Mouse (Mus musculus) cortical plate, adult 2 months (tissue): ENCODE data around the gene Ldah. TPM values are rescaled to one million over a fixed set of nuclear protein-coding genes. Genes with fewer than 3 reads are reported as not detected.

Experiments
- H3K27ac ChIP-seq: fragments of 200-500 bp; 2 replicates; pipeline ENCODE4 v1.5.1; 2012; ENCODE audit warnings: low read length, control low read depth, inconsistent platforms; ENCODE audit not compliant: insufficient read depth
- H3K4me1 ChIP-seq: fragments of 200-500 bp; 2 replicates; pipeline ENCODE4 v1.6.1; 2011; ENCODE audit warnings: low read length; ENCODE audit not compliant: control insufficient read depth, insufficient read depth
- H3K4me3 ChIP-seq: fragments of 200-500 bp; 2 replicates; pipeline ENCODE4 v1.5.1; 2011; ENCODE audit warnings: mild to moderate bottlenecking, low read length, control low read depth; ENCODE audit not compliant: insufficient read depth
- CTCF ChIP-seq: fragments of 200-500 bp; IDR thresholded peaks from 2 replicates; pipeline ENCODE4 v1.5.1; 2011; ENCODE audit warnings: mild to moderate bottlenecking, control low read depth, low read length; ENCODE audit not compliant: insufficient read depth; ENCODE audit errors: extremely low read depth
- POLR2A ChIP-seq: fragments of 200-500 bp; IDR thresholded peaks from 2 replicates; pipeline ENCODE4 v1.6.1; 2011; ENCODE audit warnings: mild to moderate bottlenecking, low read length, control low read depth; ENCODE audit not compliant: insufficient read depth; ENCODE audit errors: extremely low read depth
- polyA plus RNA-seq: library from polyadenylated mRNA; depleted of rRNA; stranded (reverse); fragments of >200 nt; gene quantifications from 2 replicates; pipeline ENCODE4 v1.2.3, GENCODE M21; 2012

Gene Ldah
- polyA plus RNA-seq, 1 experiment = 54.7 TPM

GRCm38 (mm10) chr12:8306910-8307309, 99.0 kb downstream of the Ldah start:
- no peak for TF ChIP-seq CTCF
- TF ChIP-seq POLR2A = no peak
- no peak overlapping the region for H3K4me3 ChIP-seq
- no peaks in the 10 kb centered on the region for H3K4me1 ChIP-seq
- H3K27ac ChIP-seq = no peak overlapping the region

DNA sequence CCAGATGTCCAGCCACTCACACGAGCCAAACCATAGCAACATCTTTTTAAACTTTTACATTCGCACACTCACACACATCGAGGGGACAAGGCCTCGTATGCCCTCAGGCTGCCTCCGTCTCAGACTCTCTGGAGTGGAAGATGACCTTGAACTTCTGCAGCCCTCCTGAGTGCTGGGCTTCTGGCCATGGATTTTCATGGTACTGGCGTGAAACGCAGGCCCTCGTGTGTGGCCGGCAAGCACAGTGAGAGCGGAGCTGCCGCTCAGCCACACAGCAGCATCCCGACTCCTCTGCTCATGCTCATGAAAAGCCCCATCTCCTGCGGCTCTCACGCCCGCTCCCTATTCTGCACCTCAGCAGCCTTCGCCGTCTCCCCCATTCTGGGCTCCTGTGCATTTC, 103.1 kb downstream of the Ldah start:
- TF ChIP-seq CTCF (no peak), POLR2A (no peak)
- Histone ChIP-seq H3K4me3 (no peak overlapping the region), H3K27ac (no peak overlapping the region), H3K4me1 (peaks cover 6% of the 10 kb centered on the region)

DNA sequence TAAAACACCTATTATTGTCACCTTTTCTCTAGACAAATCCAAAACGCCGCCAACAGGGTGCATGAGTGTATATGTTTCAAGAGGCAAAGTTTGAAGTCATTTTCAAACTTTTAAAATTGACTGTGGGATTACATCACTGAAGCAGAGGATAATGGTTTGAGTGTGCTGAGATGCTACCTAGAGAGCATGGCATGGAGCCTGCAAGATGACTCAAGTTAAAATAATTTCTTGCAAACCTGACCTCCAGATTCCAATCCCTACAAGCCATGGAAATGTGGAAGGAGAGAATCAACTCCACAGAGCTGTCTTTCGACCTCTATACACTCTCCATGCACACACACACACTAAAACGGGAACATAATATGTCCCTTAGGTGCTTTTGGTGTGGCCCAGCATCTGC, 104.4 kb downstream of the Ldah start:
- Histone ChIP-seq H3K27ac (no peak overlapping the region), H3K4me3 (no peak overlapping the region), H3K4me1 (peaks cover 6% of the 10 kb centered on the region)
- TF ChIP-seq CTCF = no peak
- no peak for TF ChIP-seq POLR2A

DNA sequence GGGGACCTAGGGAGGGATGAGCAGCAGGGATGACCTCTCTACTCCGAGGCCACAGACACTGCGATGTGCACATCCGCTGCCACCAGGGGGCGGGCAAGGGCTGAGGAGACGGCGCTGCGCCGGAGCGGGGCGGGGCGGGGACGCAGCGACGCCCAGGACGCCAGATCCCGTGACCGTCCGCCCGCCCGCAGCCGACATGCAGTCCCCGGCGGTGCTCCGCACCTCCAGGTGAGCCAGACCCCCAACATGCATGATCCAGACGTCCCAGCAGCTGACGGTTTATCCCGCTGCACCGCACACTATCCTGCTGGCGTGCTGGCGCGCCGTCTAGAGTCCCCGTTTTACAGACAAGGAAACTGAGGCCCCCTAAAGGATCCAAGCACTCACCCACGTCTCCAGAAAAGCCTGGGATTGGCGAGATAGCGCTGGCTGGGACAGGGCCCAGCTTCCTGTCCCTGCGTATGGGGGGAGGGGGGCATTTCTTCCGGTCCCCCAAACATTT, 105.4 kb downstream of the Ldah start, which contains the start of gene Hs1bp3:
Gene Hs1bp3 (plus strand): TSS at position 163 of the 502 bp plus-strand sequence.
- Histone ChIP-seq H3K4me1 (peaks cover 6% of the 10 kb centered on the region), H3K27ac (peak within 1 kb of the TSS; percentile 79), H3K4me3 (peak within 1 kb of the TSS; percentile 95)
- TF ChIP-seq CTCF (peak; percentile 74), POLR2A (peak; percentile 60; the same call in 1 of the 2 replicates)

DNA sequence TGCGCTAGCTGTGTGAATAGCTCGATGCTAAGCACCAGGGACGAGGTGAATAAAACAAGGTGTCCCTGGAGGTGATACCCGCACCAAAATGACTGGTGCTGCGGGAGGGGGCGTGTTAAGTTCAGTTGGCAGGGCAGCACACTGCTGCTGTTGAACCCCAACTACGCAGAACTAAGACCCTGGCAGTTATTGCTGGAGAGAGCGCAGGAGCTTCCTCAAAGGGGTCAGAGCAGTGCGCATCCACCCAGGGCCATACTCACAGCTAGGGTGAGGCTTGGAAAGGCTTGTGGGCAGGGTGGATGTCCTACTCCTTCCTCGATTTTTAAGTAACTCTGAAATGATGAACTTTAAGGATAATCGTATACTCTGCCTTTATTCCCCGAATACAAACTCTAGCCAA, 105.9 kb downstream of the Ldah start:
- Histone ChIP-seq H3K27ac (no peak overlapping the region), H3K4me1 (peaks cover 6% of the 10 kb centered on the region)

DNA sequence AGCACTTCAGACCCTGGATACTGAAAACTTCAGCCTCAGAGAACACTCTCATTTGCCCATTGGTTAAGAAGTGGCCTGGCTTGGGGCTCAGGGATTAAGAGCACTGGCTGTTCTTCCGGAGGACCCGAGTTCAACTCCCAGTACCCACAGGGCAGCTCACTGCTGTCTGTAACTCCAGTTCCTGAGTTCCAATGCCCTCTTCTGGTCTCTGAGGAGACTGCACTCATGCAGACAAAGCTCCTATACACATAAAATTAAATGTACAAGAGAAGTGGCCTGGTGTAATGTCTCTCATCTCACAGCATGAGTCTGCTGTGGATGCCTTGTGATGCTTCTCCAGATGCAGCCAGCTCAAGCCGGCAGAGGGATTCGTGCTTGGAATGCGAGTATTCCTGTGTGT, 108.6 kb downstream of the Ldah start:
- H3K4me3 ChIP-seq = no peak overlapping the region
- 0 out of 2 replicates have a peak, but pooled peaks have one; percentile 3 for TF ChIP-seq CTCF
- TF ChIP-seq POLR2A = no peak
- H3K4me1 ChIP-seq = peaks cover 6% of the 10 kb centered on the region
- no peak overlapping the region for H3K27ac ChIP-seq

More for the DNA sequence above, 105.9 kb downstream of the Ldah start:
- peak overlapping the region; percentile 95 for H3K4me3 ChIP-seq
- TF ChIP-seq CTCF = no peak
- no peak for TF ChIP-seq POLR2A

GRCm38 (mm10) chr12:8320084-8320713, 112.3 kb downstream of the Ldah start:
- Histone ChIP-seq H3K27ac (no peak overlapping the region), H3K4me3 (no peak overlapping the region)
- no peak for TF ChIP-seq POLR2A
- TF ChIP-seq CTCF = peak; percentile 85

DNA sequence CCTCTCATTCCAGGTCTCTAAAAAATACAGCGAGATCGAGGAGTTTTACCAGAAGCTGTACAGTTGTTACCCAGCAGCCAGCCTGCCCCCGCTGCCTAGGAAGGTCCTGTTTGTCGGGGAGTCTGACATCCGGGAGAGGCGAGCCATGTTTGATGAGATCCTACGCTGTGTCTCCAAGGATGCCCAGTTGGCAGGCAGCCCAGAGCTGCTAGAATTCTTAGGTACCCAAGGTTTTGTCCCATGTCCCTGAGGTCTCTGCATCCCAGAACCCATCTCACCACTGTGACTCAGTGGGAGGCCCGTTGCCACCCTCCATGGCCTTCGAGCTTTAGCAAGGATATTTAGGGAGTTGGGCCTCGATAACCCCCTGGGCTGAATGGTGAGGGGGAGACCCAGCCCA, 113.6 kb downstream of the Ldah start:
- Histone ChIP-seq H3K4me3 (no peak overlapping the region), H3K27ac (no peak overlapping the region), H3K4me1 (no peaks in the 10 kb centered on the region)
- TF ChIP-seq CTCF (no peak), POLR2A (no peak)

More at GRCm38 (mm10) chr12:8320084-8320713, 112.3 kb downstream of the Ldah start:
- no peaks in the 10 kb centered on the region for H3K4me1 ChIP-seq

GRCm38 (mm10) chr12:8324086-8324485, 116.2 kb downstream of the Ldah start:
- Histone ChIP-seq H3K27ac (no peak overlapping the region), H3K4me1 (0 out of 2 replicates have a peak, but pooled peaks cover 1% of the 10 kb centered on the region), H3K4me3 (no peak overlapping the region)
- no peak for TF ChIP-seq POLR2A
- TF ChIP-seq CTCF = no peak
